Mouse (Mus musculus) adrenal gland, postnatal 4 days (tissue): Measurements from ENCODE around the gene N4bp1. TPM values are rescaled to one million over a fixed set of nuclear protein-coding genes. Genes with fewer than 3 reads are reported as not detected.

ENCODE experiments used
- DNase-seq, 2 experiments: peaks; one replicate each; pipeline ENCODE4 v3.0.0; 2021 to 2022; ENCODE audit warnings: low spot score in 2 of 2, mixed read lengths in 2 of 2
- total RNA-seq, 2 experiments: library from RNA; stranded (reverse); gene quantifications; 2 replicates each; pipeline ENCODE4 v1.2.3; 2021

Gene N4bp1
- total RNA-seq, 2 experiments from 2014 or later, result 37.1 to 37.4 TPM

GRCm38 (mm10) chr8:86861516-86861915 lies 23.5 kb downstream of the N4bp1 start:
- DNase-seq, result no peak

- DNase-seq, result no peak
These were observed 28.8 kb downstream of the N4bp1 start for GRCm38 (mm10) chr8:86856248-86856647.

GRCm38 (mm10) chr8:86854686-86855085 lies 30.4 kb downstream of the N4bp1 start:
- no peak for DNase-seq

GRCm38 (mm10) chr8:86853989-86854373 lies 31.1 kb downstream of the N4bp1 start:
- DNase-seq, result no peak

GRCm38 (mm10) chr8:86853266-86853988 lies 31.6 kb downstream of the N4bp1 start:
- no peak for DNase-seq

GRCm38 (mm10) chr8:86852491-86852890 lies 32.6 kb downstream of the N4bp1 start:
- DNase-seq, result no peak

- DNase-seq, result no peak
These were observed 36.2 kb downstream of the N4bp1 start for GRCm38 (mm10) chr8:86848876-86849275.

- DNase-seq, result no peak
These were observed 36.7 kb downstream of the N4bp1 start for GRCm38 (mm10) chr8:86848401-86848800.

GRCm38 (mm10) chr8:86847091-86847490 lies 38.0 kb downstream of the N4bp1 start:
- no peak for DNase-seq

GRCm38 (mm10) chr8:86845875-86846274 lies 39.2 kb downstream of the N4bp1 start:
- DNase-seq, result no peak

GRCm38 (mm10) chr8:86844856-86845255 lies 40.2 kb downstream of the N4bp1 start:
- no peak for DNase-seq

- DNase-seq, result no peak
These were observed 41.2 kb downstream of the N4bp1 start for GRCm38 (mm10) chr8:86843896-86844295.

GRCm38 (mm10) chr8:86841556-86842309 lies 43.3 kb downstream of the N4bp1 start:
- no peak for DNase-seq

- no peak for DNase-seq
These were observed 44.9 kb downstream of the N4bp1 start for GRCm38 (mm10) chr8:86840120-86840693.

GRCm38 (mm10) chr8:86838707-86839438 lies 46.2 kb downstream of the N4bp1 start:
- DNase-seq, result no peak

- DNase-seq, result no peak
These were observed 47.8 kb downstream of the N4bp1 start for GRCm38 (mm10) chr8:86837234-86837633.

- DNase-seq, result no peak
These were observed 49.2 kb downstream of the N4bp1 start for GRCm38 (mm10) chr8:86835881-86836280.

- no peak for DNase-seq
These were observed 50.4 kb downstream of the N4bp1 start for GRCm38 (mm10) chr8:86834496-86835260.

GRCm38 (mm10) chr8:86833937-86834336 lies 51.1 kb downstream of the N4bp1 start:
- no peak for DNase-seq

GRCm38 (mm10) chr8:86828925-86829324 lies 56.1 kb downstream of the N4bp1 start:
- DNase-seq, result no peak

- DNase-seq, result no peak
These were observed 57.9 kb downstream of the N4bp1 start for GRCm38 (mm10) chr8:86827199-86827598.
